Mouse (Mus musculus): Measurements from ENCODE around the gene Magi3. TPM values are rescaled to one million over a fixed set of nuclear protein-coding genes. Genes with fewer than 3 reads are reported as not detected.

Gene Magi3
- polyA plus RNA-seq, 1 experiment from 2014 or later = 10.1 TPM

GRCm38 (mm10) chr3:103968701-103969100 lies 251.5 kb downstream of the Magi3 start:
- H3K27ac ChIP-seq = peak overlapping the region; percentile 94
- peak overlapping the region; percentile 92 for H3K4me3 ChIP-seq
- ATAC-seq (ENCODE audit: borderline replicate concordance, extremely low read depth, low FRiP score, low TSS enrichment) = peak; percentile 70; the same call in 1 of the 2 replicates
- H3K9me3 ChIP-seq = no peaks in the 10 kb centered on the region
- H3K4me1 ChIP-seq = peaks cover 16% of the 10 kb centered on the region
- H3K4me2 ChIP-seq = peak overlapping the region; percentile 82
- H3K36me3 ChIP-seq = peaks cover 10% of the 10 kb centered on the region; the same call in 1 of the 2 replicates
- under 1% methylated on average over 24 of the region's 24 CpGs for WGBS
- no peaks in the 10 kb centered on the region for H3K27me3 ChIP-seq
- peak overlapping the region; percentile 84 for H3K9ac ChIP-seq

GRCm38 (mm10) chr3:103967861-103968691 lies 252.1 kb downstream of the Magi3 start, which contains the start of gene Phtf1:
TSS of gene Phtf1 (plus strand) at chr3:103968110.
- Histone ChIP-seq H3K4me3 (peak within 1 kb of the TSS; percentile 92), H3K9ac (peak within 1 kb of the TSS; percentile 84), H3K9me3 (no peaks in the 10 kb centered on the region), H3K4me2 (peak within 1 kb of the TSS; percentile 82), H3K36me3 (peaks cover 11% of the 10 kb centered on the region; the same call in 1 of the 2 replicates), H3K27ac (peak within 1 kb of the TSS; percentile 94), H3K4me1 (peaks cover 16% of the 10 kb centered on the region), H3K27me3 (no peaks in the 10 kb centered on the region)
- peak; percentile 98 for ATAC-seq (ENCODE audit: borderline replicate concordance, extremely low read depth, low FRiP score, low TSS enrichment)
- 0% methylated on average over 58 of the region's 70 CpGs for WGBS

- ATAC-seq (ENCODE audit: borderline replicate concordance, extremely low read depth, low FRiP score, low TSS enrichment) = no peak
- Histone ChIP-seq H3K4me2 (peak overlapping the region; percentile 82), H3K9ac (peak overlapping the region; percentile 84), H3K36me3 (peaks cover 12% of the 10 kb centered on the region; the same call in 1 of the 2 replicates), H3K9me3 (no peaks in the 10 kb centered on the region), H3K27ac (peak overlapping the region; percentile 94), H3K4me3 (peak overlapping the region; percentile 92), H3K27me3 (no peaks in the 10 kb centered on the region), H3K4me1 (peaks cover 16% of the 10 kb centered on the region)
- WGBS = 15% methylated on average over 2 of the region's 2 CpGs
These were observed 252.9 kb downstream of the Magi3 start for GRCm38 (mm10) chr3:103967231-103967630.

Data from lung, embryonic 15.5 days (tissue).